Mouse (Mus musculus): ENCODE data around the gene Wtap. TPM values are rescaled to one million over a fixed set of nuclear protein-coding genes. Genes with fewer than 3 reads are reported as not detected.
A peak's percentile ranks its signal among the peaks of the same experiment; 100 is the strongest.
"Not testable (repeated sequence)": the region's sequence is repeated elsewhere in the genome, so short reads cannot be mapped to it uniquely, and the experiment has no call there.

The Wtap gene
- total RNA-seq, 2 experiments from 2014 or later: 54.6 to 54.8 TPM

GRCm38 (mm10) chr17:12967173-12967572 is 26.8 kb downstream of the Wtap start:
- no peak for DNase-seq (ENCODE audit: low spot score in 2 of 2)

GRCm38 (mm10) chr17:12963476-12963875 is 30.5 kb downstream of the Wtap start:
- DNase-seq (ENCODE audit: low spot score in 2 of 2): no peak

- DNase-seq (ENCODE audit: low spot score in 2 of 2): peak; percentile 91 to 96
These were observed 33.6 kb downstream of the Wtap start, which contains the start of gene Acat2 for GRCm38 (mm10) chr17:12960331-12960873. Acat2 (minus strand) TSS chr17:12960747.

- not testable (repeated sequence) for DNase-seq (ENCODE audit: low spot score in 2 of 2)
These were observed 34.6 kb downstream of the Wtap start for GRCm38 (mm10) chr17:12959377-12959776.

- no peak for DNase-seq (ENCODE audit: low spot score in 2 of 2)
These were observed 37.3 kb downstream of the Wtap start for GRCm38 (mm10) chr17:12956664-12957063.

- no peak for DNase-seq (ENCODE audit: low spot score in 2 of 2)
These were observed 44.3 kb downstream of the Wtap start for GRCm38 (mm10) chr17:12949669-12950068.

- no peak for DNase-seq (ENCODE audit: low spot score in 2 of 2)
These were observed 51.4 kb downstream of the Wtap start for GRCm38 (mm10) chr17:12942459-12943162.

GRCm38 (mm10) chr17:12941543-12942260 is 52.3 kb downstream of the Wtap start:
- no peak for DNase-seq (ENCODE audit: low spot score in 2 of 2)

GRCm38 (mm10) chr17:12940151-12940805 is 53.7 kb downstream of the Wtap start, which contains the start of gene Acat3:
Acat3 (minus strand) TSS chr17:12940600.
- no peak for DNase-seq (ENCODE audit: low spot score in 2 of 2)

GRCm38 (mm10) chr17:12939377-12940148 is 54.4 kb downstream of the Wtap start:
- DNase-seq (ENCODE audit: low spot score in 2 of 2): not testable (repeated sequence)

- DNase-seq (ENCODE audit: low spot score in 2 of 2): no peak
These were observed 55.9 kb downstream of the Wtap start for GRCm38 (mm10) chr17:12938077-12938476.

GRCm38 (mm10) chr17:12937412-12937970 is 56.5 kb downstream of the Wtap start:
- no peak for DNase-seq (ENCODE audit: low spot score in 2 of 2)

GRCm38 (mm10) chr17:12935719-12936118 is 58.2 kb downstream of the Wtap start:
- DNase-seq (ENCODE audit: low spot score in 2 of 2): no peak

- DNase-seq (ENCODE audit: low spot score in 2 of 2): not testable (repeated sequence)
These were observed 62.4 kb downstream of the Wtap start for GRCm38 (mm10) chr17:12931576-12931975.

GRCm38 (mm10) chr17:12925703-12926180 is 68.2 kb downstream of the Wtap start:
- no peak for DNase-seq (ENCODE audit: low spot score in 2 of 2)

GRCm38 (mm10) chr17:12925001-12925400 is 69.0 kb downstream of the Wtap start:
- DNase-seq (ENCODE audit: low spot score in 2 of 2): no peak

- no peak for DNase-seq (ENCODE audit: low spot score in 2 of 2)
These were observed 72.9 kb downstream of the Wtap start for GRCm38 (mm10) chr17:12921073-12921472.
